Mouse (Mus musculus) liver, postnatal 0 days (tissue): ENCODE data around the gene Barx1. TPM values are rescaled to one million over a fixed set of nuclear protein-coding genes. Genes with fewer than 3 reads are reported as not detected.

ENCODE experiments used
- ATAC-seq: fragments of 200-750 bp; cut with Nextera tagmentation; 2 replicates; pipeline ENCODE4 v1.8.0; 2017; ENCODE audit warnings: mild to moderate bottlenecking, moderate library complexity
- DNase-seq: peaks from one replicate; pipeline ENCODE4 v3.0.0-alpha.2; 2016
- H3K27ac ChIP-seq: fragments of 300-500 bp; sonication (generic); 2 replicates; pipeline ENCODE4 v1.5.1; 2014; ENCODE audit warnings: antibody characterized with exemption, moderate library complexity, mild to moderate bottlenecking, low read depth
- H3K27me3 ChIP-seq: fragments of 300-500 bp; sonication (generic); 2 replicates; pipeline ENCODE4 v1.6.1; 2014; ENCODE audit warnings: low read length, control low read depth, mixed read lengths; ENCODE audit not compliant: insufficient read depth
- H3K36me3 ChIP-seq: fragments of 300-500 bp; sonication (generic); replicated peaks from 2 replicates; pipeline ENCODE4 v1.6.1; 2014; ENCODE audit warnings: mild to moderate bottlenecking, control low read depth, low read length, moderate library complexity, mixed read lengths; ENCODE audit not compliant: insufficient read depth
- H3K4me1 ChIP-seq: fragments of 300-500 bp; sonication (generic); 2 replicates; pipeline ENCODE4 v1.6.1; 2014; ENCODE audit warnings: antibody characterized with exemption, mild to moderate bottlenecking, control low read depth; ENCODE audit not compliant: insufficient read depth
- H3K4me2 ChIP-seq: fragments of 300-500 bp; sonication (generic); 2 replicates; pipeline ENCODE4 v1.6.1; 2014; ENCODE audit warnings: low read depth, mild to moderate bottlenecking, low read length, moderate library complexity, mixed read lengths
- H3K4me3 ChIP-seq: fragments of 300-500 bp; sonication (generic); 2 replicates; pipeline ENCODE4 v1.5.1; 2014; ENCODE audit warnings: low read depth, low read length
- H3K9ac ChIP-seq: fragments of 300-500 bp; sonication (generic); replicated peaks from 2 replicates; pipeline ENCODE4 v1.6.1; 2014; ENCODE audit warnings: mild to moderate bottlenecking, moderate library complexity
- H3K9me3 ChIP-seq: fragments of 300-500 bp; sonication (generic); 2 replicates; pipeline ENCODE4 v1.6.1; 2016; ENCODE audit warnings: mild to moderate bottlenecking, control low read depth, low read length, mixed read lengths
- CTCF ChIP-seq: sonication (generic); IDR thresholded peaks from 2 replicates; pipeline ENCODE4 v1.5.1; 2016; ENCODE audit warnings: antibody characterized with exemption, low read depth
- EP300 ChIP-seq: IDR thresholded peaks from 2 replicates; pipeline ENCODE4 v1.6.1; 2016; ENCODE audit warnings: antibody characterized with exemption, low read depth, mild to moderate bottlenecking
- WGBS: fragments of 180-500 bp; shearing (Covaris S2); extraction: QIAGEN DNeasy Blood & Tissue Kit; methylation state at CpG from one replicate; pipeline ENCODE4 v1.1.7; 2014; ENCODE audit not compliant: insufficient replicate concordance; 5-methylcytosine and 5-hydroxymethylcytosine counted together
- polyA plus RNA-seq: library from polyadenylated mRNA; unstranded; fragments of >200 nt; fragmentation: Nextera tagmentation; extraction: Ambion mirVana; gene quantifications from 2 replicates; pipeline ENCODE4 v1.2.1, GENCODE M21; 2015

Gene Barx1
- polyA plus RNA-seq, 1 experiment from 2014 or later: 0.25 TPM

- Histone ChIP-seq H3K4me2 (peak overlapping the region; percentile 63), H3K27me3 (peaks cover 94% of the 10 kb centered on the region), H3K27ac (no peak overlapping the region), H3K4me1 (peaks cover 6% of the 10 kb centered on the region), H3K36me3 (no peaks in the 10 kb centered on the region), H3K4me3 (peak overlapping the region; percentile 33), H3K9ac (no peak overlapping the region), H3K9me3 (no peaks in the 10 kb centered on the region)
- 2% methylated on average over 38 of the region's 38 CpGs for WGBS
- ATAC-seq: no peak
- no peak for TF ChIP-seq EP300
- TF ChIP-seq CTCF: no peak
- DNase-seq: no peak
These were observed 3.3 kb upstream of the Barx1 start for GRCm38 (mm10) chr13:48659254-48660220.

- TF ChIP-seq EP300 (no peak), CTCF (no peak)
- no peak overlapping the region for H3K4me3 ChIP-seq
- no peak overlapping the region for H3K27ac ChIP-seq
- no peak for ATAC-seq
- no peaks in the 10 kb centered on the region for H3K36me3 ChIP-seq
- no peak for DNase-seq
- 0 out of 2 replicates have a peak overlapping the region, but pooled peaks have one; percentile 2 for H3K4me2 ChIP-seq
- H3K27me3 ChIP-seq: peaks cover 94% of the 10 kb centered on the region
- 1% methylated on average over 11 of the region's 11 CpGs for WGBS
- no peaks in the 10 kb centered on the region for H3K9me3 ChIP-seq
- H3K9ac ChIP-seq: no peak overlapping the region
- H3K4me1 ChIP-seq: peaks cover 6% of the 10 kb centered on the region
These were observed 2.5 kb upstream of the Barx1 start for GRCm38 (mm10) chr13:48660221-48660734.

GRCm38 (mm10) chr13:48660741-48661140 is 2.1 kb upstream of the Barx1 start:
- peaks cover 6% of the 10 kb centered on the region for H3K4me1 ChIP-seq
- ATAC-seq (no peak), DNase-seq (no peak)
- 21% methylated on average over 6 of the region's 6 CpGs for WGBS
- no peak for TF ChIP-seq EP300
- TF ChIP-seq CTCF: no peak
- H3K4me3 ChIP-seq: no peak overlapping the region
- no peak overlapping the region for H3K9ac ChIP-seq
- peaks cover 98% of the 10 kb centered on the region for H3K27me3 ChIP-seq
- H3K4me2 ChIP-seq: no peak overlapping the region
- H3K9me3 ChIP-seq: no peaks in the 10 kb centered on the region
- H3K36me3 ChIP-seq: no peaks in the 10 kb centered on the region
- no peak overlapping the region for H3K27ac ChIP-seq

GRCm38 (mm10) chr13:48661561-48661960 is 1.2 kb upstream of the Barx1 start:
- H3K9me3 ChIP-seq: no peaks in the 10 kb centered on the region
- ATAC-seq: no peak
- TF ChIP-seq EP300: no peak
- TF ChIP-seq CTCF: no peak

GRCm38 (mm10) chr13:48663211-48663987 is 601 bp downstream of the Barx1 start:
- Histone ChIP-seq H3K4me2 (peak overlapping the region; percentile 45), H3K4me3 (peak overlapping the region; percentile 15; the same call in 1 of the 2 replicates), H3K27ac (no peak overlapping the region), H3K4me1 (peaks cover 4% of the 10 kb centered on the region), H3K9ac (no peak overlapping the region), H3K9me3 (no peaks in the 10 kb centered on the region), H3K27me3 (peaks cover 98% of the 10 kb centered on the region), H3K36me3 (no peaks in the 10 kb centered on the region)
- TF ChIP-seq EP300 (no peak), CTCF (no peak)
- no peak for DNase-seq
- WGBS: 4% methylated on average over 50 of the region's 54 CpGs
- ATAC-seq: no peak

More at GRCm38 (mm10) chr13:48661561-48661960, 1.2 kb upstream of the Barx1 start:
- H3K9ac ChIP-seq: no peak overlapping the region
- H3K4me2 ChIP-seq: no peak overlapping the region
- H3K4me3 ChIP-seq: no peak overlapping the region
- no peak overlapping the region for H3K27ac ChIP-seq
- H3K4me1 ChIP-seq: peaks cover 6% of the 10 kb centered on the region
- DNase-seq: no peak
- no peaks in the 10 kb centered on the region for H3K36me3 ChIP-seq
- 8% methylated on average over 1 of the region's 1 CpGs for WGBS
- peaks cover 98% of the 10 kb centered on the region for H3K27me3 ChIP-seq

GRCm38 (mm10) chr13:48663988-48664339 is 1.2 kb downstream of the Barx1 start:
- DNase-seq (no peak), ATAC-seq (no peak)
- no peaks in the 10 kb centered on the region for H3K9me3 ChIP-seq
- no peak overlapping the region for H3K4me3 ChIP-seq
- no peak for TF ChIP-seq EP300
- no peak for TF ChIP-seq CTCF
- no peaks in the 10 kb centered on the region for H3K36me3 ChIP-seq
- WGBS: 6% methylated on average over 7 of the region's 7 CpGs
- H3K4me1 ChIP-seq: peaks cover 4% of the 10 kb centered on the region
- no peak overlapping the region for H3K9ac ChIP-seq
- H3K27me3 ChIP-seq: peaks cover 98% of the 10 kb centered on the region
- H3K27ac ChIP-seq: no peak overlapping the region
- no peak overlapping the region for H3K4me2 ChIP-seq
